Mouse (Mus musculus): ENCODE measurements at regions not wholly inside any gene's neighbourhood (a gene's known extent, or its start where the extent isn't known, plus 50 kb on each side); places are given as distances from the start of the nearest gene placed in this dataset.

GRCm38 (mm10) chr16:30739651-30740050, 140.1 kb downstream of the Fam43a start:
- WGBS: 86% methylated on average over 7 of the region's 7 CpGs
- no peaks in the 10 kb centered on the region for H3K36me3 ChIP-seq
- H3K4me1 ChIP-seq: peaks cover 16% of the 10 kb centered on the region
- no peaks in the 10 kb centered on the region for H3K9me3 ChIP-seq
- ATAC-seq (ENCODE audit: low FRiP score, low read depth): no peak
- H3K4me2 ChIP-seq (replicated peaks): no peak overlapping the region
- H3K27ac ChIP-seq (replicated peaks): no peak overlapping the region
- no peak overlapping the region for H3K9ac ChIP-seq (replicated peaks)
- H3K27me3 ChIP-seq: no peaks in the 10 kb centered on the region
- H3K4me3 ChIP-seq: no peak overlapping the region

GRCm38 (mm10) chr16:30741192-30741591, 141.7 kb downstream of the Fam43a start:
- no peak overlapping the region for H3K27ac ChIP-seq (replicated peaks)
- H3K4me2 ChIP-seq (replicated peaks): no peak overlapping the region
- WGBS: 89% methylated on average over 1 of the region's 1 CpGs
- no peaks in the 10 kb centered on the region for H3K27me3 ChIP-seq
- no peak overlapping the region for H3K4me3 ChIP-seq
- no peaks in the 10 kb centered on the region for H3K36me3 ChIP-seq
- H3K9me3 ChIP-seq: no peaks in the 10 kb centered on the region
- H3K9ac ChIP-seq (replicated peaks): no peak overlapping the region
- no peak for ATAC-seq (ENCODE audit: low FRiP score, low read depth)
- H3K4me1 ChIP-seq: peaks cover 12% of the 10 kb centered on the region

- no peak overlapping the region for H3K9ac ChIP-seq (replicated peaks)
- H3K4me2 ChIP-seq (replicated peaks): no peak overlapping the region
- 0 out of 2 replicates have a peak, but pooled peaks cover 4% of the 10 kb centered on the region for H3K4me1 ChIP-seq
- no peak overlapping the region for H3K4me3 ChIP-seq
- no peak for ATAC-seq (ENCODE audit: low FRiP score, low read depth)
- no peaks in the 10 kb centered on the region for H3K27me3 ChIP-seq
- H3K9me3 ChIP-seq: no peaks in the 10 kb centered on the region
- 83% methylated on average over 6 of the region's 6 CpGs for WGBS
- no peak overlapping the region for H3K27ac ChIP-seq (replicated peaks)
- no peaks in the 10 kb centered on the region for H3K36me3 ChIP-seq
These were observed 143.0 kb downstream of the Fam43a start for GRCm38 (mm10) chr16:30742474-30742873.

- 0 out of 2 replicates have a peak, but pooled peaks cover 4% of the 10 kb centered on the region for H3K4me1 ChIP-seq
- H3K9ac ChIP-seq (replicated peaks): no peak overlapping the region
- H3K4me3 ChIP-seq: no peak overlapping the region
- H3K9me3 ChIP-seq: no peaks in the 10 kb centered on the region
- H3K36me3 ChIP-seq: no peaks in the 10 kb centered on the region
- ATAC-seq (ENCODE audit: low FRiP score, low read depth): no peak
- no peaks in the 10 kb centered on the region for H3K27me3 ChIP-seq
- WGBS: 76% methylated on average over 4 of the region's 4 CpGs
- no peak overlapping the region for H3K4me2 ChIP-seq (replicated peaks)
- no peak overlapping the region for H3K27ac ChIP-seq (replicated peaks)
These were observed 144.0 kb downstream of the Fam43a start for GRCm38 (mm10) chr16:30743566-30743965.

GRCm38 (mm10) chr16:30744237-30744636, 144.7 kb downstream of the Fam43a start:
- ATAC-seq (ENCODE audit: low FRiP score, low read depth): no peak

GRCm38 (mm10) chr16:30745598-30746181, 146.2 kb downstream of the Fam43a start:
- Histone ChIP-seq H3K9me3 (no peaks in the 10 kb centered on the region), H3K4me3 (no peak overlapping the region), H3K4me1 (0 out of 2 replicates have a peak, but pooled peaks cover 4% of the 10 kb centered on the region), H3K36me3 (no peaks in the 10 kb centered on the region), H3K9ac (replicated peaks) (no peak overlapping the region), H3K27ac (replicated peaks) (no peak overlapping the region), H3K4me2 (replicated peaks) (no peak overlapping the region), H3K27me3 (no peaks in the 10 kb centered on the region)
- ATAC-seq (ENCODE audit: low FRiP score, low read depth): no peak
- WGBS: 38% methylated on average over 11 of the region's 11 CpGs

More at GRCm38 (mm10) chr16:30744237-30744636, 144.7 kb downstream of the Fam43a start:
- no peaks in the 10 kb centered on the region for H3K36me3 ChIP-seq
- no peak overlapping the region for H3K4me2 ChIP-seq (replicated peaks)
- no peak overlapping the region for H3K4me3 ChIP-seq
- H3K4me1 ChIP-seq: 0 out of 2 replicates have a peak, but pooled peaks cover 4% of the 10 kb centered on the region
- WGBS: 47% methylated on average over 7 of the region's 7 CpGs
- H3K27me3 ChIP-seq: no peaks in the 10 kb centered on the region
- H3K9ac ChIP-seq (replicated peaks): no peak overlapping the region
- H3K9me3 ChIP-seq: no peaks in the 10 kb centered on the region
- H3K27ac ChIP-seq (replicated peaks): no peak overlapping the region

- Histone ChIP-seq H3K9me3 (no peaks in the 10 kb centered on the region), H3K27ac (replicated peaks) (no peak overlapping the region), H3K9ac (replicated peaks) (no peak overlapping the region), H3K4me1 (0 out of 2 replicates have a peak, but pooled peaks cover 4% of the 10 kb centered on the region), H3K36me3 (no peaks in the 10 kb centered on the region), H3K4me2 (replicated peaks) (no peak overlapping the region), H3K4me3 (no peak overlapping the region), H3K27me3 (no peaks in the 10 kb centered on the region)
- WGBS: 73% methylated on average over 8 of the region's 8 CpGs
- ATAC-seq (ENCODE audit: low FRiP score, low read depth): no peak
These were observed 146.7 kb downstream of the Fam43a start for GRCm38 (mm10) chr16:30746211-30746610.

- ATAC-seq (ENCODE audit: low FRiP score, low read depth): no peak
- H3K36me3 ChIP-seq: no peaks in the 10 kb centered on the region
- no peak overlapping the region for H3K9ac ChIP-seq (replicated peaks)
- no peak overlapping the region for H3K4me3 ChIP-seq
- H3K4me2 ChIP-seq (replicated peaks): no peak overlapping the region
- H3K4me1 ChIP-seq: no peaks in the 10 kb centered on the region; the same call in 1 of the 2 replicates
- H3K9me3 ChIP-seq: no peaks in the 10 kb centered on the region
- H3K27ac ChIP-seq (replicated peaks): no peak overlapping the region
- 76% methylated on average over 3 of the region's 3 CpGs for WGBS
- H3K27me3 ChIP-seq: no peaks in the 10 kb centered on the region
These were observed 150.3 kb downstream of the Fam43a start for GRCm38 (mm10) chr16:30749841-30750240.

GRCm38 (mm10) chr16:30755771-30756170, 156.2 kb downstream of the Fam43a start:
- Histone ChIP-seq H3K36me3 (no peaks in the 10 kb centered on the region), H3K9me3 (no peaks in the 10 kb centered on the region), H3K4me1 (no peaks in the 10 kb centered on the region; the same call in 1 of the 2 replicates), H3K4me3 (no peak overlapping the region), H3K9ac (replicated peaks) (no peak overlapping the region), H3K27ac (replicated peaks) (no peak overlapping the region), H3K4me2 (replicated peaks) (no peak overlapping the region), H3K27me3 (no peaks in the 10 kb centered on the region)
- WGBS: 96% methylated on average over 2 of the region's 2 CpGs
- no peak for ATAC-seq (ENCODE audit: low FRiP score, low read depth)

GRCm38 (mm10) chr16:30756678-30757077, 157.2 kb downstream of the Fam43a start:
- H3K27me3 ChIP-seq: no peaks in the 10 kb centered on the region
- H3K36me3 ChIP-seq: no peaks in the 10 kb centered on the region
- no peak for ATAC-seq (ENCODE audit: low FRiP score, low read depth)
- no peaks in the 10 kb centered on the region for H3K9me3 ChIP-seq
- H3K9ac ChIP-seq (replicated peaks): no peak overlapping the region
- H3K4me2 ChIP-seq (replicated peaks): no peak overlapping the region
- H3K27ac ChIP-seq (replicated peaks): no peak overlapping the region
- 90% methylated on average over 5 of the region's 5 CpGs for WGBS
- H3K4me1 ChIP-seq: no peaks in the 10 kb centered on the region; the same call in 1 of the 2 replicates
- no peak overlapping the region for H3K4me3 ChIP-seq

- 86% methylated on average over 3 of the region's 3 CpGs for WGBS
- Histone ChIP-seq H3K36me3 (no peaks in the 10 kb centered on the region), H3K9me3 (no peaks in the 10 kb centered on the region), H3K4me1 (peaks cover 4% of the 10 kb centered on the region; the same call in 1 of the 2 replicates), H3K27ac (replicated peaks) (no peak overlapping the region), H3K4me3 (no peak overlapping the region), H3K9ac (replicated peaks) (no peak overlapping the region), H3K27me3 (no peaks in the 10 kb centered on the region), H3K4me2 (replicated peaks) (no peak overlapping the region)
- ATAC-seq (ENCODE audit: low FRiP score, low read depth): no peak
These were observed 158.0 kb downstream of the Fam43a start for GRCm38 (mm10) chr16:30757556-30757955.

GRCm38 (mm10) chr16:30758041-30758440, 158.5 kb downstream of the Fam43a start:
- no peak for ATAC-seq (ENCODE audit: low FRiP score, low read depth)
- 83% methylated on average over 6 of the region's 6 CpGs for WGBS

GRCm38 (mm10) chr16:30759503-30759902, 160.0 kb downstream of the Fam43a start:
- no peaks in the 10 kb centered on the region for H3K9me3 ChIP-seq
- H3K27ac ChIP-seq (replicated peaks): no peak overlapping the region
- ATAC-seq (ENCODE audit: low FRiP score, low read depth): no peak
- H3K4me2 ChIP-seq (replicated peaks): no peak overlapping the region
- 70% methylated on average over 8 of the region's 8 CpGs for WGBS
- no peaks in the 10 kb centered on the region for H3K36me3 ChIP-seq
- H3K4me1 ChIP-seq: 0 out of 2 replicates have a peak, but pooled peaks cover 6% of the 10 kb centered on the region
- no peak overlapping the region for H3K4me3 ChIP-seq
- H3K27me3 ChIP-seq: no peaks in the 10 kb centered on the region
- no peak overlapping the region for H3K9ac ChIP-seq (replicated peaks)

More at GRCm38 (mm10) chr16:30758041-30758440, 158.5 kb downstream of the Fam43a start:
- no peak overlapping the region for H3K4me3 ChIP-seq
- H3K27me3 ChIP-seq: no peaks in the 10 kb centered on the region
- H3K27ac ChIP-seq (replicated peaks): no peak overlapping the region
- H3K4me2 ChIP-seq (replicated peaks): no peak overlapping the region
- H3K4me1 ChIP-seq: peaks cover 6% of the 10 kb centered on the region; the same call in 1 of the 2 replicates
- H3K9me3 ChIP-seq: no peaks in the 10 kb centered on the region
- no peak overlapping the region for H3K9ac ChIP-seq (replicated peaks)
- no peaks in the 10 kb centered on the region for H3K36me3 ChIP-seq

Measured in midbrain, embryonic 12.5 days (tissue).